Mouse (Mus musculus): Measurements from ENCODE around the gene Ccdc167.

Gene Ccdc167

DNA sequence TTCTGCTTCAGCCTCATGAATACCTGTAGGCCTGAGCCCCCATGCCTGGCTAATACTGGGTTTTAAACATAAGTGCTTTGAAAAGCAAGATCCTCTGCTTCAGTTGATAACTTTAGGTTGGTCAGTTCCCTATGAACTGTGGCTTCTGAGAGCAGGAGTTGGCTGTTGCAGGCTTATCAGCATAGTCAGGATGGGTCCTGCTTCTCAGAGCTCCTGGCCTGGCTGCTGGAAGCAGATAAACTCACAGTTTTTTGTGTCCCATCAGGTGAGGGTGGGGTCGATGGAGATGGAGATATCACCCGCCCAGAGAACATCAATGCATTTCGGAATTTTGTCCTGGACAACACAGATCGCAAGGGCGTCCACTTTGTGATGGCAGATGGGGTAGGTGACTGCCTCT lies 30.1 kb downstream of the Ccdc167 start:
- no peak for DNase-seq (ENCODE audit: low read depth, low spot score)

DNA sequence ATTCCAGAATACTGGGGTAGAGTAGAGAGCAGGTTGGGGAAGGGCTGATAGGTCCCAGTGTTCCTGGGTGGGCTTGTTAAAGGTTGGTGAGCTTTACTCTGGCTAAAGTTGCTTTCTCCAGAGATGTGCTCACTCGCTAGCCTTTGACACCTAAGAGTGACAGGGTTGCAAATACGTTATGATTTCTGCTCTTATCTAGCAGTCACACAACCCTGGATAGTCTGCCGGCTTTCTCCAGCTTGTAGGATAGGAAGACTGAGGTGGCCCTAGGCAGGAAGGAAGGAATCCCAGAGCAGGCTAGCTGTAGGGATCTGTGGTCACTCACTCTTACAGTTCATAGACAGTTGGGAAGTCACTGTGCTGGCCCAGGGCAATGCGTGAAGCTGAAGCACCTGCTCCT lies 32.6 kb downstream of the Ccdc167 start:
- DNase-seq (ENCODE audit: low read depth, low spot score) = no peak

DNA sequence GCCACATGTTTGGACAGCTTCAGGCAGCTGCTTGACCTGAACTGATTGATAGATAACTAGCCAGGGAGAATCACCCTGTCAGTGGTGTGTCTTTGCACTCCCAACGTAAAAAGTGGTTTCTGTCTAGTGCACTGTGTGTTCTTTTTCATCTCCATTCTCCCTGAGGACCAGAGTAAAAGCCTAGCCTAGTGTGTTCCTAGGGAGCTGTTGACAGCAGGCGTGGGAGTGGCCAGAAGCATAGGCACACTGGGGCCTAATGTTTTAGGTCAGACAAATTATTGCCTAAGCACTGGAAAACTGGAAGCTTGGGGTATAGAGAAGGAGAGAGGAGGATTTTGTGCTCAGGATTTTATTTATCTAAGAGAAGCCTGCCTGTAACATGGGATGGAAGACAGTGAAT lies 33.7 kb downstream of the Ccdc167 start:
- DNase-seq (ENCODE audit: low read depth, low spot score) = no peak

DNA sequence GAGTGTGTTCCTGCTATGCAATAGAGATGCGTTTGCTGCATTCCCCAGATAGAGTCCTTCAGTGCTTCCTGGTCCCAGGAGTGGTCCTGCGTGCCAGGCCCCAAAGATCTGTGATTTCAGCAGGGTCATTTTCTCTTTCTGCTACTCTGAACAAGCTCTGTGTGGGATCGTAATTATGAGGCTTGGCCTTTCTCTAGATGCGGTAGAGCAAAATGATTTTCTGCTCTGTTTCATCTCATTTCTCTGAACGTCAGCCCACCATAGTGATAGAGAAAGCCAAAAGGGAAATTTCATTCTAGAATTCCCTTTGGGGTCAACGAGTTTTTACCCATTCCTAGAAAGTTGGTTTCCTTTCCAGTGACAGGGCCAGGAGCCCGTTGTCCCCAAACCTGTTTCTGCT lies 34.6 kb downstream of the Ccdc167 start:
- no peak for DNase-seq (ENCODE audit: low read depth, low spot score)

DNA sequence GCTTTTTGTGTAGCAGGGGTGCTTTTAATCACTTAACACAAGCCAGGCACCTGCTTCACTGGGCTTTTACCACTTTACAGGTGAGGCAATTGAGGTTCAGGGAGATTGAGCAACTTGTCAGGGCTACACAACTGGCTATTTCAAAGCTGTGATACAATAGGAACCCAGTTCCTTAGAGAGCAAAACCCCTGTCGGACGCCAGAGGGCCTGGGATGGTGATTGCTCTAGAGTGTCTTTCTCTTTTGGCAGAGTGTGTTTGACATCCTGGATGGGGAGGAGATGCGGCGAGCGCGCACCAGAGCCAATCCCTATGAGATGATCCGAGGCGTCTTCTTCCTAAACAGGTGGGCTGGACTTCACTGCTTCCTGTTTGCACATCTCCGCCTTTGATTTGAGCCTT lies 35.2 kb downstream of the Ccdc167 start:
- DNase-seq (ENCODE audit: low read depth, low spot score) = peak; percentile 29

DNA sequence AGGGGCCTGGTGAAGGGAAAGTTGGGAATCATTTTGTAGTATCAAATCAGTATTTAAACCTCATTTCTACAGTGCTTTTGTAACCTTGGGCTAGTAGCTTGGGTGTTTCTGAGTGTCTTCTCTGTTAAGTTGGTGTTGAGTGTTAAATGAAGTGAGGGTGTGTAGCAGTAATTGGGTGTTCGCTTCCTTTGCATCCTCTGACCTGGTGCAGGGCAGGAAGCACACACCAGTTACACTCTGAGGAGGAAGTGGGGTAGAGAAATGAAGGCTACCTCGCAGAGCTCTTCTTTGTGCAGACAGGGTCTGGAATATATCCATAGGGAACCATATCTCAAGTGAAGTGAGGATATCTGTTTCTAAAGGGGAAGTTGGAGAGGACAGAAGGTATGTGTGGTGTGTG lies 35.9 kb downstream of the Ccdc167 start:
- no peak for DNase-seq (ENCODE audit: low read depth, low spot score)

DNA sequence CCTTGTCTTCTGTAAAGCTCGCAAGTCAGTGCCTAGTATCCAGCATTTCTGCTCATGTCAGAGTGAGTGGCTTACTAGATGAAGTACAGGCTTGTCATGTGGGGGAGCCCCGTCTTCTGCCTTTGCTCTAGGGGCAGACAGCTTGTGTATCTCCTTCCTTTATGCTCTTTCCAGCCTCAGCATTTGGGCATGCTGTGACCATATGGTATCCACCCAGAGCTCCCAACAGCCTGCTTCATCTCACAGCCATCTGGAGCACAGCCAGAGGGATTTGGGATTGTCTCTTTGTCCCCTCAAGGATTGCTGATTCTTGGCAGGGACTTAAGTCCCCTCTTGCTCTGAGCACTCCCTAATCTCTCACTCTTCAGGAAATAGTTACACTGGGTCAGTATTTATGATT lies 36.7 kb downstream of the Ccdc167 start:
- no peak for DNase-seq (ENCODE audit: low read depth, low spot score)

DNA sequence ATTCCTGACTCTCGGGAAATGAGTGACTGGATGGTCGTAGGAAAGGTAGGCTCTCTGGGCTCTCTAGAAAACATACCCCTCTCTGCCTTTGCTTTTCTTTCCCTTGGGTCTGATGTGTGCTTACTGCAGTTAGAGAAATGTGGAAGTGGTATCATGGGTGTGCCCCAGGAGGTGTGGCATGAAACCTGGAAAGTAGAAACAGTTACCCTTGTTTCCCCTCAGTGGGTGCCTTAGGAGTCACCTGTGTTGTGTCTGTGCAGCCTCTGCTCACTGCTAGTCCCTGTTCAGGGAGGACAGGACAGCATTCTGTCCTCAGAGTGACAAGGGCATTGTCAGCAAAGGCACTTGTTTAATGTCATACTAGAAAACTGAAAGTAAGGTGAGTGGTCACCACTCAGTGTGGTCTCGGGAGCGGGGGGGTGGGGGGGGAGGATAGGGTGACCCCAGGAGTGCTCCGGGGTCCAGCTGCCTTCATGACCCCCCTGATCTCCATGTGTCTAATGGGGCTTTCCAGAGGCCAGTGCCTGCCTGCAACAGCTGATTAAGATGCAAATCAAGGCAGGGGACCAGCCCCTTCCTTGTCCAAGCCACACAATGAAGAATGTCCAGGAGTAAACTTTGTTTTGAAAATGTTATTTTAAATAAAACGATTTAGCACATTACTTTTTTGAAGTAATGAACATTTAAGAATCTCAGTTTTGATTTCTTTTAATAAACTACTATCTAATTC lies 37.6 kb downstream of the Ccdc167 start:
- DNase-seq (ENCODE audit: low read depth, low spot score) = no peak

DNA sequence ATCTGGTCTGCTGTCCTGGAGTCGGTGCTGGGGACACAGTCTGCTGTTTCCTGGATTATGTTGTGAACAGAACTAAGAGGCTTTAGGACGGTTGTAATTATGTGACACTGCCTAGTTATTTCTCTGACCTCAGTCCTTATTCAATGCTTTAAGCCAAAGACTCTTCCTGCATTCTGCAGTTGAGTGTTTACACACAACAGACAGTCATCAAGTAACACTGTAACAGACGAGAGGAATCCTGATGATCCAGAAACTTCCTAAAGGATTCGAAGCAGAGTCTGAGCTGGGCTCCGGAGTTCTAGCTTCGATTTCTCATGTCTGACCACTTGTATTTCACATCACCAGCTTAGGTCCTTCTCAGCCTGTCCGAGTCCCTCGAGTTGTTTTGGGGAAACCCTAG lies 38.3 kb downstream of the Ccdc167 start:
- no peak for DNase-seq (ENCODE audit: low read depth, low spot score)

DNA sequence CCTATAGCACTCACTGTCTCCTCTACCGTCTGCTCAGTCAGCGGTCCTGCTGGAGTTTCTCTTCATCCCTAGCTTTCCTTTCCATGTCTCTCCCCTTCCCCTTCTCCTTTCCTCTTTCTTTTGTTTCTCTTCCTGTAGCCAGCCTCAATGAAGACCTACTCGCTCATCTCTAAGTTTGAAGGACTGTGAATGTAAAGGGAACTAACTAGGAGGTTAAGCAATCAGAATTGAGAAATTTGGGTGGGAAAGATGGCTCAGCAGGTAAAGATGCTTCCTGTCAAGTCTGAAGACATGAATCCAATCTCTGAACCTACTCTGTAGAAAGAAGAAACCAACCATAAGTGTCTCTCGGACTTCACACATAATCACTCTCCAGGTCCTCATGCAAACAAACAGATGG lies 43.5 kb downstream of the Ccdc167 start:
- DNase-seq (ENCODE audit: low read depth, low spot score) = no peak

DNA sequence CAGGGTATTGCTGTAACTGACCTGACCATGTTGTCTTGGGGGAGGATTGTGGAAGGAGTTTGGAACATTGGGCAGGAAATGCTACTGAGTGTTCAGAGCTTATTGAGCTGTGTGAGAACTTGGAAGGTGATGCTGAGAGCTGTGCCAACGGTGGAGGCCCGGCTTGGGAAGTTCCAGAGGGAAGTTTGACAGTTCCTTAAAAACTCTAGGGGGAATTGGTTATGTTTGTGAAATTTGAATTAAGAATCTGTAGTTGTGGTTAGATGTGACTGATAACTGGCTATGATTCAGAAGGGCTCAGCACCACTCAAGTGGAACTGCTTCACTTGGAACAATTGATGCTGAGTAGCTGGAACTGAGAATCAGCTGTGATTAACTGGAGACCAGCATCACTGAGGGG lies 45.8 kb downstream of the Ccdc167 start:
- DNase-seq (ENCODE audit: low read depth, low spot score) = no peak

DNA sequence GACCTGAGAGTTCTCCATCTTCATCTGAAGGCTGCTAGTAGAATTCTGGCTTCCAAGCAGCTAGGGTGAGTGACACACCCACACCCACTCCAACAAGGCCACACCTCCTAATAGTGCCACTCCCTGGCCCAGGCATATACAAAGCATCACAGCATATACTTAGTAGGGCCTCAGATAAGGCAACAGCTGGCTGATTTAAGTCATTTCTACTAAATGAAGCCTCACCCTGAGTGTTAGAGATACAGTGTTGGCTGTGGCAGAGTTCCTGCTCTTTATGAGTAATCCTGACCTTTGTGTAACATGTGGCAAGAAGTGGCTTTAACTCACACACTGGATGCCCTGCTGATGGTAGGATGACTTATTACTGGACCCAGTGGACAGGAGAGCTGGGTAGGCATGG lies 46.9 kb downstream of the Ccdc167 start:
- DNase-seq (ENCODE audit: low read depth, low spot score) = no peak

DNA sequence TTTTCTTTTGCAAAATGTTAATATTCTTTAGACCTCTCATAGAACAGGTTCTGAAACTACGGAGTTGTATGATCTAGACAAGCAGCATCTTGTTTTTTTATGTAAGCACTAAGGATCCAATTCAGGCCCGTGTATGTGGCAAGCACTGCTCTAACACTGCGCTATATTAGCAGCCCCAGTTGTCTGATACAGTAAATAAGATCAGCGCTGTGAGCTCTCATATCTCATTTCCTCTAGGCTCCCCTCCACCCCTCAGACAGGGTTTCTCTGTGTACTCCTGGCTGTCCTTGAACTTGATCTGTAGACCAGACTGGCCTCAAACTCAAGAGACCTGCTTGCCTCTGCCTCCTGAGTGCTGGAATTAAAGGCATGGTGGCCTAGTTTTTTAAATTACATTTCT lies 47.8 kb downstream of the Ccdc167 start:
- DNase-seq (ENCODE audit: low read depth, low spot score) = no peak

DNA sequence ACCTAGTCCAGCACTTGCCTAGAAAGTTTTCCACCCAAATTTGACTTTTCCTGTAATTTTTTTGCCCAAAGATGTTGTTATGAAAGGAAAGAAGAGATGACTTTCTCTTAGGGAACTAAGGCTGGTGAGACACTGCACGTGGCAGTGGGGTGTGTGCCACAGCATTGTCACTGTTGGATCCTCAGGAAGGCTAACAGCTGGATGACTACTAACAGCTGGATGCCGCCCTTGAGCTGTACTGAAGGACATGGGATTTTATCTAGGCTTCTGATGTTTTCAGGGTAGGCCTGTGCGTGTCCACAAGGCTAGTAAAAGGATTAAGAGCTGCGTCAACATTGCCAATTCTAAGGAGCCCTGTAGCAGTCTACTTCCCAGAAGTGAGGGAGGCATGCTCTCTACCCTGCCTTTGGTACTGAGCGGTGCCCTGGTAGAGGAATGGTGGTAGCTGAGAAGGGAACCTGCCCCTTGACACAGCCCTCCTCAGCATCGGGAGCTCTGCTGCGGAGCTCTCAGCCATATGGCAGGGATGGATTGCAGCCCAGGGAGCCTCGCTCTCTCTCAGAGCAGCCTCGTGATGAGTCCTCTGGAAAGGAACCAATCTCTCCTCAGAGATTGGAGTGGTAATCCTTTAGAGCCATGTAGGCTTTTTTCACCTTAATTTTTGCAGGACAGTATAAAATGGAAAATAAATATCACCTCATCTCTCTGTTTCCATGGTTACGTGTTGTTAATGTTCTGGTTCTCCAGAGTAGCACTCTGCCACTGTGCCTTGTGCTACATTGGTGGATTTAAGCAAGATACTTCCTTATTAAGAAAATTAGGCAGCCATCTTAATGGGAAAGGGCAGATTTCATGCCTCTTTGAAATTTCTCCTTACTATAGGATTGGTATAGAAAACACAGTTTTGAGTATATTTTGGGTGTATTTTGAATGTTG lies 48.5 kb downstream of the Ccdc167 start:
- DNase-seq (ENCODE audit: low read depth, low spot score) = peak; percentile 41

DNA sequence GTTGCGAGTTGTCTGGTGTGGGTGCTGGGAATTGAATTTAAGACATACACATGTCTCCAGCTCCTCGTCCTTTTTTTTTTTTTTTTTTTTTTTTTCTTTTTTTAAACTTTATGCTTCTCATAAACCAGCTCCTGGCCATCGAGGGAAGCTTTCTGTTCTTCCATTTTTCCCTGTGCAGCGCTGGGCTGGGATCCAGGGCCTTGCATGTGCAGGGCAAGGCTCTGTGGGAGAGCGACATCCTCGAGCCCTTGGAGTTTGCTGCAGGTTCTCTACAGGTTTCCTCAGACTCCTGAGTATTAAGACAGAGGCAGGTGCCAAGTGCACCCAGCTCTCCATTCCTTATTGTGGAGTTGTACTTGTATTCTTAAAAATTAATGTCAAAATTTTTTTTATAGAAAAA lies 54.7 kb downstream of the Ccdc167 start:
- DNase-seq (ENCODE audit: low read depth, low spot score) = no peak

DNA sequence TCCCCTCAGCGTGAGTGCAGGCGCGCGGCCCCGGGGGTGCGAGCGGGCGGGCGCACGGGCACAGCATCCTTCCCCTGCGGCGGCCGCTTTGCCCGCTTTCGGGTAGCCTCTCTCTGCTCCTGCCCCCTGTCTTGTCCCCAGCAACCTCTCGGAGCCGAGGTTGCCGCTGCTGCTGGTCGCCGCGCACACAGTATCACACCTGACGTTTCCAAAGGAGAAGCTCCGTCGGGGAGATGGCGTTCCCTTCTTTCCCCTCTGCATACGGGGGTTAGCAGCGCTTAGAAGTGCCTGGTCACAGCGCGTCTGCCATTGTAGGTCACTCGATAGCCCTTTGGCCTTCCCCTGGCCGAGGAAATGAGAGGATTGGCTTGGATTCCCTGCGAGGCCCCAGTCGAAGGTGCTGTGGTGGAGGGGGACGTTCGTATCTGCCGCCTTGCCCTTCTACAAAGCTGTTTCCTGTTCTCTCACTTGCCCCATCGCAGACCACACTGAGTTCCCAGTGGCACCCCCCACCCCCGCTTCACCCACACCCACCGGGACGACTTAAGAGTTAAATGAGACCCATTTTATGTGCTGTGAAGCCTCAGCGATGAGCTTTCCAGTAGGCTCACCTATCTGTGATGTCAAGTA lies 56.0 kb downstream of the Ccdc167 start:
- DNase-seq (ENCODE audit: low read depth, low spot score) = no peak

DNA sequence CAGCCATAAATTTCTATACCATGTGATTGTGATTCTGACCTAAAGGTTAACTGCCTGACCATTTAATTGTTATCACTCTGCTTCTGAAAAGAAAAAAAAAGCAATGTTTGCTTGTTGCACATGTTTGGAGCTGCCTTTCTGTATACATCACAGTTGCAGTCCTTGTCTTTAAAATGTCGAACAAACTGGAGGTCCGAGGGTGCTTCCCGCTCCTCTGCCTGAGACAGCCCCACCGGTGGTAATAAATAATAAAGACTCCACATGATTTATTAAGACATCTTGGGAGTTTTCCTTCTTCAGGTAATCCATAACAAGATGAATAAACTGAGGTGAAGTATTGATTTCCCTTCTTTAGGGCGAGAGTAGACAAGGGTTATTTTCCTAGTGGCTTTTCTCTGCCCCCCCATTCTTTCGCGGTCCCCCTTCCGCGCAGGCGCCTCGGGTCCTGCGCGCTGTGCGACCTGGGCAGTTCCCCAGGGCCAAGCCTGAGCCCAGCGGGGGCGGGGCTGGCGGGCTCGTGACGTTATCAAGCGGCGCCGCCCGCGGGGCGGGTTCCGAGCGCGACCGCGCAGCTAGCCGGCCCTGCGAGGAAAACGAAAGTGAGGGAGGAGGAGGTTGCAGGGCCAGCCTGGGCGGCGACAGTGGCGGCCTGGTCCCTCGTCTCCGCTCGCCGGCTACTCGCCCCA lies 56.6 kb downstream of the Ccdc167 start, which contains the start of gene Cmtr1:
Gene Cmtr1, plus strand, starts transcription at position 520 of the 686 bp plus-strand sequence.
- peak; percentile 91 for DNase-seq (ENCODE audit: low read depth, low spot score)

DNA sequence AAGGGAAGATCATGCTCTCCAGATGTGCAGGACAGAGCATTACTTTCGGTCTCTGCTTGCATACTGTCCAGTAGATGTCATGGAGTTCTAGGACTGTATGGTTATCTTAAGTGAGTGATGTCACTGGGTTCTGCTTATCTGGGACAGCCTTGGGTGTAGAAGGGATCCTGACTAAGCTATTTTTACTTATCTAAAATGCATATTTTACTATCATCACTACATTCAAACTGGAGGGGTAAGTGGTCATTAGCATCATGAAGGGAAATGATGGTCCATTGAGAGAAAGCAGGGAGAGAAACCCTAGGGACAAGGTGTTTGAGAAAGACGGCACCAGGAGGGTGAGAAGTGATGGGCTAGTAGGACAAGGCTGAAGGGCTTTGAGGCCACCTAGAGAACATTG lies 58.6 kb downstream of the Ccdc167 start:
- no peak for DNase-seq (ENCODE audit: low read depth, low spot score)

DNA sequence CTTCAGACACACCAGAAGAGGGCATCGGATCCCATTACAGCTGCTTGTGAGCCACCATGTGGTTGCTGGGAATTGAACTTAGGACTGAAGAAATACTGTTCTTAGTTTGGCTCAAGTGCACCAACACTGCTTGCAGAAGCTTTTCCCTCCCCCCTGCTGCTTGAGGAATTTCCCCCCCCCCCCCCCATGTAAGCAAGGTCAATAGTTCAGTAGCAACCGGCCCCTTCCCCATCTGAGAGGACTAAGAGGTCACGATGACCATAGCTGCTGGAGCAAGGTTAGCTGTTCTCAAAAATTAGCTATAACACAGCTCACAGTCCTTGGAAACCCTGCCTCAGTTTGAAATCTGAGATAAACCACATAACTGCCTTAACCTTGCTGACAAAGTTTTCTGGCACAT lies 74.6 kb downstream of the Ccdc167 start:
- DNase-seq (ENCODE audit: low read depth, low spot score) = no peak

DNA sequence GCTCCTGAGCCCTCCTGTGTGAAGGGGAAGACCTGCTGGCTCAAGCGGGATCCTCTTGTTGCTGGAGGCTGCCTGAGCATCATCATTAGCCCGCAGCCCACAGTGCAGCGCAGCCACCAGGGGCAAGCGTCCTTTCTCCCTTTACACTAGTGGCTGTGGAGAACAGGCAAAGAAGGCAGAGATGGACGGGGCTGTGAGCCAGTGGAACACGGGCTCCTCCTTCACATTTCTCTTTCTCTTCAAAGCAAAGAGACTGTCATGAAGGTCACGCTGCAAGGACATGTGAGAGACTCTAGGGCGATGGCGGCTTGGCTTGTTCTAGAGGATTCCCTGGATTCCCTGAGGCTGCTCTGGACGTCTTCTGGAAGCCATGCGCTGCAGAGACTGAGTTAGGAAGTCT lies 75.9 kb downstream of the Ccdc167 start:
- DNase-seq (ENCODE audit: low read depth, low spot score) = no peak

DNA sequence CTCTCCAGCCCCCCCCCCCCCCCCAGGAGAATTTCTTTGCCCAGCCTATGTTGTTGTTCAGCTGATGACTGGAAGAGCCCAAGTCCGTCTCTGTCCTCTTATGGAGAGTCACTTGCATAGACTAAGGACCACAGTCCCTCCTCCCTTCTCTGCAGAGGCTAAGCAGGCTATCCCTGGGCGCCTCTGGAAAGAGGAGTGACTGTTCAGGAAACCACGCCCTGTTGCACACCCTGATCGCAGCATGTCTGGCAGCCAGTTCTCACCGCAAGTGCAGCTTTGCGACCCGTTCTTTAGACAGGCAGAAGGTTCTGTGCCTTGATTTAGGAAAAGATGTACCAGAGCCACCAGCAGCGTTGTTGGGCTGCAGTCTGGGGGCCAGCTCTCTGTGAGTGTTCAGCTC lies 78.9 kb downstream of the Ccdc167 start:
- peak; percentile 61 for DNase-seq (ENCODE audit: low read depth, low spot score)

DNA sequence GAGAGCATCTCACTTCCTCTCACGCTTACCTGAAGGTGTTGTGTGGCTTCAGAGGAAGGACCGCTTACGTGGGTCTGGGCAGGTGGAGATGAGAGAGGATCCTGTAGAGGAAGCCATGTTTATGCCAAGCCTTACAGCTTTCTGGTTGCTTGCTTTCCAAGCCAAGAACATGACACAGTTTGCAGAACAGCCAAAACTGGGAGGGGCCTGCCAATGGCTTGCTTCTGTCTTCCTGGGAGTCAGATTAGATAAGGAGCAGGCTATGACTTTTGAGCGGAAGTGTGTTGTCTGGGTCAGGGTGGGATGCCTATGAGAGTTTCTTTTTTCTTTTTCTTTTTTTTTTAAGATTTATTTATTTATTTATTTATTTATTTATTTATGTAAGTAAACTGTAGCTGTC lies 79.5 kb downstream of the Ccdc167 start:
- no peak for DNase-seq (ENCODE audit: low read depth, low spot score)

Measured in ES-CJ7 (cell line).